Mouse (Mus musculus) T-cell, adult 2 months (primary cell): ENCODE results near the gene N4bp3.
A peak's percentile ranks its signal among the peaks of the same experiment; 100 is the strongest.

Experiments used
- DNase-seq: peaks from one replicate; pipeline ENCODE4 v3.0.0; 2022; ENCODE audit warnings: low spot score

Gene N4bp3

GRCm38 (mm10) chr11:51653736-51654135 lies 3.1 kb upstream of the N4bp3 start:
- DNase-seq = no peak

GRCm38 (mm10) chr11:51652889-51653418 lies 2.3 kb upstream of the N4bp3 start:
- no peak for DNase-seq

- no peak for DNase-seq
Observed at GRCm38 (mm10) chr11:51650261-51650660, 381 bp downstream of the N4bp3 start.

- DNase-seq = no peak
Observed at GRCm38 (mm10) chr11:51649889-51650199, 798 bp downstream of the N4bp3 start.

GRCm38 (mm10) chr11:51649111-51649888 lies 1.3 kb downstream of the N4bp3 start:
- no peak for DNase-seq

- DNase-seq = no peak
Observed at GRCm38 (mm10) chr11:51648566-51648965, 2.1 kb downstream of the N4bp3 start.

GRCm38 (mm10) chr11:51646751-51647667 lies 3.6 kb downstream of the N4bp3 start:
- no peak for DNase-seq

- DNase-seq = no peak
Observed at GRCm38 (mm10) chr11:51646245-51646644, 4.4 kb downstream of the N4bp3 start.

GRCm38 (mm10) chr11:51645293-51645692 lies 5.3 kb downstream of the N4bp3 start:
- no peak for DNase-seq

- DNase-seq = peak; percentile 48
Observed at GRCm38 (mm10) chr11:51644217-51644616, 6.4 kb downstream of the N4bp3 start.

- no peak for DNase-seq
Observed at GRCm38 (mm10) chr11:51643761-51644160, 6.9 kb downstream of the N4bp3 start.

GRCm38 (mm10) chr11:51643202-51643601 lies 7.4 kb downstream of the N4bp3 start:
- no peak for DNase-seq

GRCm38 (mm10) chr11:51640748-51641147 lies 9.9 kb downstream of the N4bp3 start:
- DNase-seq = no peak

- no peak for DNase-seq
Observed at GRCm38 (mm10) chr11:51638497-51638896, 12.1 kb downstream of the N4bp3 start.

- peak; percentile 62 for DNase-seq
Observed at GRCm38 (mm10) chr11:51637971-51638414, 12.6 kb downstream of the N4bp3 start.

GRCm38 (mm10) chr11:51636323-51636684 lies 14.3 kb downstream of the N4bp3 start:
- DNase-seq = peak; percentile 83

- peak; percentile 94 for DNase-seq
Observed at GRCm38 (mm10) chr11:51635525-51636322, 14.9 kb downstream of the N4bp3 start, which contains the start of gene Rmnd5b. Gene Rmnd5b (minus strand): TSS chr11:51635896.

- no peak for DNase-seq
Observed at GRCm38 (mm10) chr11:51635127-51635524, 15.5 kb downstream of the N4bp3 start.

GRCm38 (mm10) chr11:51633721-51634120 lies 16.9 kb downstream of the N4bp3 start:
- DNase-seq = no peak

GRCm38 (mm10) chr11:51633200-51633599 lies 17.4 kb downstream of the N4bp3 start:
- peak; percentile 37 for DNase-seq

- DNase-seq = no peak
Observed at GRCm38 (mm10) chr11:51632130-51632753, 18.4 kb downstream of the N4bp3 start.
